Mouse (Mus musculus): ENCODE measurements around the gene St3gal5.
"Not testable (repeated sequence)": the region's sequence is repeated elsewhere in the genome, so short reads cannot be mapped to it uniquely, and the experiment has no call there.

Gene St3gal5

DNA sequence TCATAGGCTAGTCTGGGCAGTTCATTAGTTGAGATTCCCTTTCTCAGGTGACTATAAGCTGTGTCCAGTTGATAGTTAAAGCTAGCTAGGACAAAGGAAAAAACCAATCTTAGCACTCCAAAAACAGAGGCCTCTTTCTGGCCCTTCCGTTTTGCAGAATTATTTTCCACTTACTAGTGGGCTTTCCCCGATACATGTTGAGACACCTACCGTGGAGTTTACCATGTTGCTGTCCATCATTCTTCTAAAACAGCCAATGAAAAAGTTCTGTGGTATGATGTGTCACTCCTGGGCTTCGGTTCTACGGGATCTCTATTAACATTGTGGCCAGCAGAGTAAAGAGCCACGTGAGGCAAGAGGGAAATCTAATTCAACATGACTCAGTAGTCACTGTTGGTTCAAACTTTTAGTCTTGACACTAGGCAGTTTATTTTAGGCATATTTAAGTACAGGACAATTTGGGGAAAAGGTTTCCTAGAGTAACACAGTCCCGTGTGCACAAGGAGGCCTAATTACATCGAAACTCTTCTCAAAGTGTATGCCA, 35.4 kb downstream of the St3gal5 start:
- DNase-seq (ENCODE audit: low spot score in 2 of 2), result no peak

DNA sequence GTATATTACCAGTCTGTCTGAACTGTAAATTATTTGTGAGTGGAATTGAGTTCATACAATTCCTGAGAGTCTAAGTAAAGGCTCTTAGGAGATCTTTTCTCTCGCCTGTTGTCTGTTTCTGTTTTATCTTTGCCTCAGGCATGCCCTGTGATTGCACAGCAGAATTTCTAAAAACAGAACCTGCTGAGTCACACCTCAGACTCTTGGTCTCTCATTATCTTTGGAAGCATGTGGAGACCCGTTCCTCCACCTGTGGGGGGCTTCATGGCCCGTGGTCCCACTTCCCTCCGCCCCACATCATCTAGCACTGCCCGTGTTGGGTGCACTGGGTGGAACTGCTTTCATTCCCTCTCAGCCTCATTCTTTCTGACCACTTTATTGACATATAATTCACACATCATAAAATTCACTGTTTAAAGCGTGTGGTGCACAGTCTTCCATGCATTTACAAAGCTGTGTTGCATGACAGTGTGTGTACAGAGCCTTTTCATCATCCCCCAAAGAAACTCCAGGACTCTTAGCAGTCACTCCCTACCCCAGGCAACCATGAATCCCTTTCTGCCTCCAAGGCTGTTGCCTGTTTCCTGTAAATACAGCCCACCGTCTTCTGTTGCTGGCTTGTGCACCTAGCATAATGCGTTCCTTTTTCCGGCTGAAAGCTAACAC, 37.6 kb downstream of the St3gal5 start:
- DNase-seq (ENCODE audit: low spot score in 2 of 2), result no peak

DNA sequence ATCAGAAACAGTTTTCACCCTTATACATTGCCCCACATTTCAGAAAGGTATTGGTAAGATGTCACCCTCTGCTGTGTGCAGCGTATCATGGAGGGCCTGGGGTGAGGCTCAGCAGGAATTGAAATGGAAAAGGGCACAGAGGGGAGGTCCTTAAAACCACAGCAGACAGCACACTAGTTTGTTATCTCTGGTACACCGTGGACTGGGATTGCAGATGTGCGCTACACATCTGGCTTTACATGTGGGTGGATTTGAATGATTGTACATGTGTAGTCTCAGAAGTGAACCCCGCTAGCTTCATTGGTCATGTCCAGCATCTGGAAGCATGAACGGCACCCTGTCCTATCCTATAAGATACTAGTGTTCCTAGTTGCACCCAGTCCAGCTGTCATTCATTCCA, 38.6 kb downstream of the St3gal5 start:
- no peak for DNase-seq (ENCODE audit: low spot score in 2 of 2)

DNA sequence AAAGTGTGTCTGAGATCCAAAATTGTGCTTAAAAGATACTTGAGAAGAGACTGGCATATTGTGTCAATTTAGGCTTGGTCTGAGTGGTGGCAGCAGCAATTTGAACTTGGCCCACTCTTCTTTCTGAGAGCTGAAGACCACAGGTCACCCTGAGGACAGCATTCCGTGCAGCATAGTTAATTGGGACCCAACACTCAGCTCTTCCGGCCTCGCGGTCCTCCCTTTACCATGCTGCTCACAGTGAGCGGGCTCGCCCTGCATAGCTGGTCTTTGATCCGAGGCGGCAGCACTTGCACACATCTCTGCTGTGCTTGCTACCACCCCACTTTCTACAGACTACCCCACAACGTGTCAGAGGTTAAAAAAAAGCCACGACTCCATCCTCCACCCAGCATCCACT, 39.2 kb downstream of the St3gal5 start:
- DNase-seq (ENCODE audit: low spot score in 2 of 2), result no peak

DNA sequence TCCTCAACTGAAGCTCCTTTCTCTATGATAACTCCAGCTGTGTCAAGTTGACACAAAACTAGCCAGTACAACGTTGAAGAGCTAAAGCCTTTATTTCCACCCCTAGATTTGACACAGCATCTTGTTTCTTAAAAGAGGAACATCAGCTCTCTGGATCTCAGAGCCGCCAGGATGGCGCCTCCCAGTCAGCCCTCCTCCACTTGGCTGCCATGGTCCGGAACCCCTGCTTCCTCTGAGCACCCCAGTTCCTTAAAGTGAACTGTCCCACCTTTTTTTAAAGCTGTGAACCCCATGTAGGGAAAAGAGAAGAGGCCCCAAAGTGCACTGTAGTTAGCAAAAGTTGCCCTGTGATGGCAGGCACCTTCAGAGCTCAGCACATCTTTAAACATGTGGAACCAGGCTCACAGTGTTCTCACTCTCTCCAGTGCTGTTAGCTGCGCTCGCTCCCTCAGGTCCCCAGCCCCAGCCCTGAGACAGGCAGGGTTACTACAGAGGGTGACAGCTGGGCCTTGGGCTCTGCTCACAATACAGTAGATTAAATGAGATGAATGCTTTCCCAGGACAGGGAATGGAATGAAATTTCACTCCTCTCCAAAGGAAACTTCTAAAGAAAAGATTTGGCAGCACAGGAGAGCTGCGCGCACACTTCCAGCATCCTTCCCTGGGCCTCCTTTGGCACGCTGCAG, 42.3 kb downstream of the St3gal5 start:
- peak in 1 of 2 experiments; percentile 40 for DNase-seq (ENCODE audit: low spot score in 2 of 2)

DNA sequence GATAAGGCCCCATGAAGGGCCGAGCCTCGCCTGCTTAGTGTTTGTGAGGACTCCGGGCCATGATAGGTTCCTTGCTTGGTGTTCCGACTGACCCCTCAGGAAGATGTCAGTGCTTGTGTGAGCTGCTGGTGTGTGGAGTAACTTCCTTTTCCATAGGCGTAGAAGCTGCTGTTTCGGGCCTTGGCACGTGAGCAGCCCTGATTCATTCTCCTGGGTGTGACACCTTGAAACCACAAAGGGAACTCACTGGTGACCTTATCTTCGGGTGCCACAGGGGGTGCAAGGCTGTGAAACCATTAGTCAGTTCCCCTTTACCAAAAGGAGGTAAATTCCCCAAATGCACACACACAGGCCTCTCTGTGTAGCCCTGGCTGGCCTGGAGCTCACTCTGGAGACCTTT, 43.0 kb downstream of the St3gal5 start:
- no peak for DNase-seq (ENCODE audit: low spot score in 2 of 2)

DNA sequence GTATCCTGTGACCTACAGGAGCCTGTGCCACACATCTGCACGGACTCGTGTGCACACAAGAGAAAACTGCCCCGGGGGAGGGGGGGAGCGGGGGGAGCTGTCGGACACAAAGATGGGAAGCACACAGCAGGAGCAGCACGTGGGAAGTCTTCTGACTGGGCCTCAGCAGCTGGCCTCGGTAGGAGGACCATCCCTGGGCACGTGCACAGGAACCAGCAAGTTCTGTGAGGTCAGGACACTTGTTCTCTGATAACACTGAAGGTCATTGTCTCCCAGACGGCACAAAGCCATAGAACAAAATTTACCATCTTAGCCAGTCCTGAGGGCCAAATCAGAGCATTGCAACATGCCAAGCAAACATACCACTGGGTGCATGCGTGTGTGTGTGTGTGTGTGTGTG, 43.8 kb downstream of the St3gal5 start:
- no peak for DNase-seq (ENCODE audit: low spot score in 2 of 2)

DNA sequence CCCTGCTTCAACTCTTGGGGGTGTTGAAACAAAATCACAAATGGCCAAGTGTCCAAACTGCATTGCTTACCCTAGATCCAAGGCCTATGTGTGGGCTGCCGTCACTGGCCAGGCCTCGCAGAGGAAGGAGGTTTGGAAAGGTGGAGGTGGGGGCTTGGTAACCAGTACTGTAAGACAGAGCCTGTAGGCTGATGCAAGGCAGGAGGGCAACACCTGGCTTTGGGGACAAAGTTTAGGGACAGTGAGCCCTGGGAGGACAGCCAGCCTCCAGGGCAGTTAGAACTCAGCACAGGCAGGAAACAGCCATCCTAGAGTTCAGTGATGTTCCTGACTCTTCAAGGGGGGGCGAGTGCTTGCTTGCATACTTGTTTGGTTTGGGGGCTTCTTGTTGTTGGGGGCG, 45.2 kb downstream of the St3gal5 start:
- no peak for DNase-seq (ENCODE audit: low spot score in 2 of 2)

DNA sequence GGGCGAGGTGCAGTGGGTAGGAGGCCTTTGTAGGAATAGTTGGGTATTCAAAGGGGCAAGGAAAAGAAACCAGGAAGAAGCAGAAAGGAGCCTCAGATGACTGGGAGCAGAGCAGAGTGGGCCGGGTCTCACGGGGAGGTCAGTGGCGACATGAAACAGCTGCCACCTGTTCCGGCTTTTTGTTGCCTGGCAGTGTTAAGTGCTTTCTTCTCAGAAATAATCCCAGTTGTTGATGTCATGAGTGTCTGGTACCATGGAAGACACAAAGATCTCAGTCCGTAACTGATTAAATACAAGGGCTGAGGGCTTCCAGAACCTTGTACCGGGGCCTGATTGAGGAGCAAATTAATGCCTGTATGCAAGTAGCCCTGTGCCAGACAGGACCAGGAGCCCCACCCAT, 47.0 kb downstream of the St3gal5 start:
- DNase-seq (ENCODE audit: low spot score in 2 of 2), result no peak

DNA sequence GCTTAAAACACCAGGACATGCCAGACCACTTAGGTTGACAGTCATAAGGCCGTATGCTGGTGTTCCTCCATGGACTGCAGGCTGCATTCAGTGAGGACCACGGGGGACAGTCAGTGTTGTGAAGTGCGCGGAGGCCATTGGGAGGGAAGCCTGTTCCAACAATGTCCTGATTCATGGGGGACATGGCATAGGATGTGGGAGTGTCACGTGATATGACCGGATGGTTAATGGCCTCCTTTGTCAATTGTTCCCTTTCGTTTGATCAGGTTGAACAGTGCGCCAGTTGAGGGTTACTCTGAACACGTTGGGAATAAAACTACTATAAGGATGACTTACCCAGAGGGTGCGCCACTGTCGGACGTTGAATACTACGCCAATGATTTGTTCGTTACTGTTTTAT, 49.4 kb downstream of the St3gal5 start:
- DNase-seq (ENCODE audit: low spot score in 2 of 2), result peak; percentile 20 to 47

DNA sequence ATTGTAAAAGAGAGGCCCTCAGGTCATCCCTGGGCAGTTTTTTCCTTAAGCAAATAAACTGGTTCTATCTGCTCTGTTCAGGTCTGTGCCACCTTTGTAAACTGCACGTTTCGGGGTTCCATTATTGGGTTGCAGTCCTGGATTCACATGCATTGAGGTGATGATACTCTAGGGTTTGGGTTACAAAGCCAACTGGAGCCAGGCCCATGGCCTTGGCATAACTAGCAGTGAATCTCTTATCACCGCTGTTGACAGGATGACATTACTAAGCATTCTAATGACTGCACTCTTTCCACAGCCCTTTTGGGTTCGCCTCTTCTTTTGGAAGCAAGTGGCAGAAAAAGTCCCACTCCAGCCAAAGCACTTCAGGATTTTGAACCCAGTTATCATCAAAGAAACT, 51.3 kb downstream of the St3gal5 start:
- DNase-seq (ENCODE audit: low spot score in 2 of 2), result no peak

DNA sequence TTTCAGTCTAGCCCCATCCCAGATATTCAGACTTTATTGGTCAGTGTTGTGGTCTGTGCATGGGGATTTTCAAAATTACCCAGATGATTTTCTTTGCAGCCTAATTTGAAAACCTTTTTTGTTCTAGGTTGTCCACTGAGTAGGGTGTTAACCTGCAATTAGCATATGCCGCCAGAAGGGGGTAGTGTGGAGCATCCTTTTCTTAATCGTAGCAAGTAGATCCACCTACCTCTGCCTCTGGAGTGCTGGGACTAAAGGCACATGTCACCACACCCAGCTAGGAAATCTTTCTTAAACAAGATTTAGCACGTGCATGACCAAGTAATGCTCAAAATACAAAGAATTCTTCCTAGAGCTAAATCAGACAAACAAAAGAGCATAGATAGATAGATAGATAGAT, 52.4 kb downstream of the St3gal5 start:
- no peak for DNase-seq (ENCODE audit: low spot score in 2 of 2)

DNA sequence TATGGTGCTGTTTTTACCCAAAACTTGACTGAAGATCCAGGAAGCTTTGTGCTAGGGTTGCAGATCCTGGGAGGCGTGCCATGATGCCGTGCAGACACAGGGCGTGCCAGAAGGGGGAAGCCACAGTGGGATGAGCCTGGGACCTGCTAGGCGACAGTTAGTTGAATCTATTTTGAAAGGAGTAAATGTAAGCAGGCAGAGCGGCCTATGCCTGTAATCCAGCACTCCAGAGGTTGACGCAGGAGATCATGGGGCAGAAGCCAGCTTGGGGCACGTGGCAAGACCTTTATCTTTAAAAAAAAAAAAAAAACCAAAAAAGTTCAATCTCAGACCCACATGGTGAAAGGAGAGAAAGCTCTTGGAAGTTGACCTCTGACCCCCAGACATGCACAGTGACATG, 55.3 kb downstream of the St3gal5 start:
- DNase-seq (ENCODE audit: low spot score in 2 of 2), result no peak

DNA sequence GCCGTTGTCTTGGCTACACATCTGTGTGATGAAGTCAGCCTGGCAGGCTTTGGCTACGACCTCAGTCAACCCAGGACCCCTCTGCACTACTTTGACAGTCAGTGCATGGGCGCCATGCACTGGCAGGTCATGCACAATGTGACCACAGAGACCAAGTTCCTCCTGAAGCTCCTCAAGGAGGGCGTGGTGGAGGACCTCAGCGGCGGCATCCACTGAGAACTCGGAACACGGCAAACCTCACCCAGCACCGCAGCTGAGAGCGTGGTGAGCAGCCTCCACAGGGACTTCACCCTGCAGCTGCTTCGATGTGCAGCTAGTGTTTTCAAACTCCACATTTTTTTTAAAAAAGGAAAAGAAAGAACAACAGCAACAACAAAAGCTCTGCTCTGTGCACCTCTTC, 56.1 kb downstream of the St3gal5 start:
- DNase-seq (ENCODE audit: low spot score in 2 of 2), result no peak

DNA sequence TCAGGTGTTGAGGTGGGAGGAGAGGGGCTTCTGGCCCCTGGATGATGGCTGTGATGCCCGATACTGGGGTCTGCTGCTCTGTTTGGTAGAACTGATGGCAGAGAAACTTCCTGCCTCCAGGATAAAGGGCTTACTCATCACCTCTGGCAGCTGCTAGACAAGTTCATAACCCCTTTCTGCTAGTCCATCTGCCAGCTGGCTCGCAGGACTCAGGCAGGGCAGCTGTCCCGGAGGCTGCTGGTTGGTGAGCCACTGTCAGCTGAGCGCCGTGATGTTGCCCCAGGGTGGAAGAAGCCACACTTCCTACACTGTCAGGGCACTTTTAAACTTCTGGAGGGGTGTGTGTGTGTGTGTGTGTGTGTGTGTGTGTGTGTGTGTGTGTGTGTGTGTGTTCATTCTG, 56.6 kb downstream of the St3gal5 start:
- not testable (repeated sequence) for DNase-seq (ENCODE audit: low spot score in 2 of 2)

DNA sequence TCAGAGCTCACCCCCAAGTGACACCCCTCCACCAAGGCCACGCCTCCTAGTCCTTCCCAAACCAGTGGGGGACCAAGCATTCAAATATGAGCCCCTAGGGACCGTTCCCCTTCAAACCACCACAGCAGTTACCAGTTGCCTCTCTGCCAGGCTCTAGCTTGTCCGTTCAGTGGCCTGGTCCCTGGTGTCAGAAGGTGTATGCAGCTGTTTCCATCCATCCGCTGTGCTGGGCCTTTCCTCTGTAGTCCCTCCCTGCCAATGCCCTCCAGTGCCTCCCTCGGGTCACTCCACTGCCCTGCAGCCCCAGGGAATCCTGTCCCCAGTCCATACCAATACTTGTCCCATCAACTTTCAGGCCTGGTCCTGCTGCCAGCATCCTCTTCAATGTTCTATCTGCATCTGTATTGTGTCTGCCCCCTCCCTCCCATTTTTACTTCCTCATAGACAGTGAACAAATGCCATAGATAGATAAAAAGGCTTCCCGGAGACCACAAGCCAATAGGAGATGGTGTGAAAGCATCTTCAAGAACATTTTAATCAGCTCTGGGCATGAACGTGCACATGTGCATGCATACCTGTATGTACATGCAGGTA, 57.6 kb downstream of the St3gal5 start:
- no peak for DNase-seq (ENCODE audit: low spot score in 2 of 2)

DNA sequence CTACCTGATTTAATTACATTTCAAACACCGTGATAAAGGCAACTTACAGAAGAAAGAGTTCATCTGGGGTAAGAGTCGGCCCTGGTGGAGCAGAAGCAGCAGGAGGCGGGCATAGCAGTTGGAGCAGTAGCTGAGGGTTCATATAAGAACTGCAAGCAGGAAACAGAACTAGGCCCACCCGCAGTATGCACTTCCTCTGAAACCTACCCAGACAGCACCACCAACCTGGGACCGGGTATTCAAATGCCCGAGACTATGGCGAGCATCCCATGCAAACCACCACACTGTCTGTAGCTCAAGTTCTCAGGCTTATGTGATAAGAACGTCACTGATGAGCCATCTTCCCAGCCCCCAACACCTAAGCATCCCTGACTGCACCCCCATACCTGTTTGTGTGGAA, 58.3 kb downstream of the St3gal5 start:
- DNase-seq (ENCODE audit: low spot score in 2 of 2), result no peak

DNA sequence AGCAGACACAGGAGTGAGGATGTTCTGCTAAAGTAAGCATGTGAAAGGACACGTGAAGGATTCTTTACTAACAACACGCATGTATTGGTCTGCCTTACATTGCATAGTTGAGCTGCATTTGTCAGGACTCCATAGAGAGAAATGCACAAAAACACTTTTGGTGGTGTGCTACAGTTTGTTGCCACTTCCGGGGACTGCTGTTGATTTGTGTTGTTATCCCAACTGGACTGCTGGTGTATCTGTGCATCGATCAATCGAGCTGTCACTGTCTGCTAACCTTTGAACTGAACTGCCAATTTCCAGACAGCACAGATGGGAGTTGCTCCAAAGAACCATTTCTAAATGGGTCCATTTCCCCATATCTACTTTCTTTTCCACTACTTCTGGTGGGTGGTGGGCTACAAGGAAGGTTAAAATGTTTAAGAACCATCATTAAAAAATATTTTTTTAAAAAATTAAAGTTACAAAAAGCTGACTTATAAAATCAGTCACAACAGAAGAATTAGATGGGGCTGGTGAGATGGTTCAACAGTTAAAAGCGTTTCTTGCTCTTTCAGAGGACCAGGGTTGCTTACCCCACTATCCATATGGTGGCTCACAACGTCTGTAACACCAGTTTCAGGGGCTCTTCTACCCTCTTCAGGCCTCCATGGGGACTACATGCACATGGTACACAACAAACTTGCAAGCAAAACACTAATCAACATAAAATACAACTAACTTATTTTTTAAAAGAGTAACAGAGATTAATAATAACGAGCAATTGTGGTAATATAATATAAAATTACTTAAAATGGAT, 61.8 kb downstream of the St3gal5 start:
- no peak for DNase-seq (ENCODE audit: low spot score in 2 of 2)

DNA sequence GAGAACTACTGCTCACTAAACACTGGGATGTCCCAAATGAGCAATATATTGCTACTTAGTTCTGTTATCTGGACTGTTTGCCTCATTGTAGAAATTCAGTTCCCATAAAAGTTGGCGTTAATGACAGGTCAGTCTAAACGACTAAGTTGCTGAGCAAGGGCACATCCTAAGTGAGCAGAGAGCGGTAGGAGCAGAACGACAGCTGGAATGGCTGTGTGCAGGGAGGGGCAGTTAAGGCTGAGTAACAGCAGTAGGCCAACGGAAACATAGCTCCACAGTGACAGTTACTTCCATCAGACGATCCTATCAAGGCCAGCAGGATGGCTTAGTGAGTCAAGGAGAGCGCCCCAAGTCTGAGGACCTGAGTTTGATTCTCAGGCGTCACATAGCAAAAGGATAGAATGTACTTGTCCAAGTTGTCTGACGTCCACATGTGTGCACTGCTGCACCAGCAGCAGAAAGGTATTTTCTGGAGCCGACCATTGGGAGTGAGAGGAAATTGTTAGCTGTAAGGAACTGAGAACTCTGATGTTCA, 62.5 kb downstream of the St3gal5 start:
- DNase-seq (ENCODE audit: low spot score in 2 of 2), result no peak

DNA sequence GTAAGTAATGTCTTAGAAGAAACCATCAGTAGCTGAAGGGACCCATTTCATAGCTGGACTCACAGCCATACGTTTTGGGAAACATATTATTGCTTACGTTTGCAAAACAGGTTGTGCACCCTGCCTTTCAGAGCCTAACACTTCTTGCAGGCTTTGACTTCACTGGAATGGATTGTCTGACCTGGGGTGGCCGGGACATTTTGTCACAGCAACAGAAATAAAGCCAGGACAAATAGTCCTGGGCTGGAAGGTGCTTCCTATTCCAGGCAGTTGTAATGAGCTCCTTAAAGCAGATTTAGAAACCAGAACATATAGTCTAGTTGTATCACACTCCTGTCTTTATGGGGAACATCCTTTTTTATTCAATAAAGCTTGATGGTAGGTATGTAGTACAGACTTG, 63.6 kb downstream of the St3gal5 start:
- no peak for DNase-seq (ENCODE audit: low spot score in 2 of 2)

DNA sequence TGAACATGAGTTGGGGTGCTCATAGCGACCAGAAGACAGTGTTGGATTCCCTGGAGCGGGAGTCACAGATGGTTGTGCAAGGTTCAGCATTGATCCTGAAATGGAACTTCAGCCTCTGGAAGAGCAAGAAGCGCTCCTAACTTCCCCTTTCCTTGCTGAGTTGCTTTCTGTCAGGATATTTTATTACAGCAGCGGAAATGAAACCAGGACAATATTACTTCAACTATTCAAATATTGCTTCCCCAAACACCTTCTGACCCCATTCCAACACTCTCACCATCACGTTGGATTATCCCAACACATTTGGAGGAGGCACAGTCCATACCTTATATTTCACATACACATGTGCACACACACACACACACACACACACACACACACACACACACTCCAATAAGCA, 64.4 kb downstream of the St3gal5 start:
- DNase-seq (ENCODE audit: low spot score in 2 of 2), result no peak

Data from right cerebral cortex, postnatal 10 days (tissue).